Mouse (Mus musculus) embryonic facial prominence, embryonic 13.5 days (tissue): ENCODE results near the gene Dgke. TPM values are rescaled to one million over a fixed set of nuclear protein-coding genes. Genes with fewer than 3 reads are reported as not detected.
"Not testable (repeated sequence)": the region's sequence is repeated elsewhere in the genome, so short reads cannot be mapped to it uniquely, and the experiment has no call there.

Source experiments
- ATAC-seq: fragments of 200-750 bp; cut with Nextera tagmentation; 2 replicates; pipeline ENCODE4 v1.8.0; 2017; ENCODE audit warnings: low read depth; ENCODE audit not compliant: insufficient number of reproducible peaks, insufficient read depth, low FRiP score, low TSS enrichment
- H3K27ac ChIP-seq: fragments of 300-500 bp; sonication (generic); 2 replicates; pipeline ENCODE4 v1.5.1; 2015; ENCODE audit warnings: moderate library complexity, mild to moderate bottlenecking, inconsistent platforms
- H3K27me3 ChIP-seq: fragments of 300-500 bp; sonication (generic); 2 replicates; pipeline ENCODE4 v1.6.1; 2015; ENCODE audit warnings: mild to moderate bottlenecking, inconsistent platforms
- H3K36me3 ChIP-seq: fragments of 300-500 bp; sonication (generic); 2 replicates; pipeline ENCODE4 v1.6.1; 2015; ENCODE audit warnings: mild to moderate bottlenecking, inconsistent platforms
- H3K4me1 ChIP-seq: fragments of 300-500 bp; sonication (generic); 2 replicates; pipeline ENCODE4 v1.6.1; 2015; ENCODE audit warnings: inconsistent platforms
- H3K4me2 ChIP-seq: fragments of 300-500 bp; sonication (generic); 2 replicates; pipeline ENCODE4 v1.6.1; 2015; ENCODE audit warnings: moderate library complexity, mild to moderate bottlenecking, inconsistent platforms
- H3K4me3 ChIP-seq: fragments of 300-500 bp; sonication (generic); 2 replicates; pipeline ENCODE4 v1.5.1; 2015; ENCODE audit warnings: mild to moderate bottlenecking, inconsistent platforms
- H3K9ac ChIP-seq: fragments of 300-500 bp; sonication (generic); 2 replicates; pipeline ENCODE4 v1.6.1; 2015; ENCODE audit warnings: mild to moderate bottlenecking, inconsistent platforms
- H3K9me3 ChIP-seq: fragments of 300-500 bp; sonication (generic); 2 replicates; pipeline ENCODE4 v1.6.1; 2016; ENCODE audit warnings: inconsistent platforms
- WGBS: fragments of 180-500 bp; shearing (Covaris S2); methylation state at CpG from one replicate; pipeline ENCODE4 v1.1.7; 2015; ENCODE audit warnings: mixed read lengths; 5-methylcytosine and 5-hydroxymethylcytosine counted together
- polyA plus RNA-seq: library from polyadenylated mRNA; unstranded; fragments of >200 nt; fragmentation: Nextera tagmentation; extraction: Ambion mirVana; gene quantifications from 2 replicates; pipeline ENCODE4 v1.2.1, GENCODE M21; 2015

The Dgke gene
- polyA plus RNA-seq, 1 experiment from 2014 or later = 4.8 TPM

DNA sequence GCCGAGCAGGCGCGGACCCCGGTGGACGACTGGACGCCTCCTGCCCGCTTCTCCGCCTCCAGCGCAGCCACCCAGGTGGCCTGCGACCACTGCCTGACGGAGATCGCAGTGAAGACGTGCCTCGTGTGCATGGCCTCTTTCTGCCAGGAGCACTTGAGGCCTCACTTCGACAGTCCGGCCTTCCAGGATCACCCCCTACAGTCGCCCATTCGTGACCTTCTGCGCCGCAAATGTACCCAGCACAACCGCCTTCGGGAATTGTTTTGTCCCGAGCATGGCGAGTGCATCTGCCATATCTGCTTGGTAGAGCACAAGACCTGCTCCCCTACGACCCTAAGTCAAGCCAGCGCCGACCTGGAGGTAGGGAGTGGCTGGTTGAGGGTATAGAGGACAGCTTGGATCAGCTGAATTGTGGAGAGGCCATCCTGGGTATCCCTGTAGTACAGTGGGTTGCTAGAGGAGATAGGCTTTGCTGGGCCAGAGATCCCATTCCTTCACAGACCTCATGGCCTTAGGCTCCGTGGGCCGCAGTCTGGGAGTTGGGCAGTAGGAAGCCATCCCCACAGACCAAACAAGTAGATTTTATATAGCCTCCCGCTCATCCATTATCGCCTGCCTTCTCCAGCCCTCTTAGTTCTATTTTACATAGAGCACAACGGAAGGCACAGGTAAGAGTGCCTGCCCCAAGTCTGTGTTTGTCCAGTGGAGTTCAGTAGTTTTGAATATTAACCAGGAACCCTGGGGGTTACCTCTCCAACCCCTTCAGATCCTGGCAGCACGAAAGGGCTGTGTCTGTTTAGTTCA, 66.7 kb downstream of the Dgke start:
- Histone ChIP-seq H3K27ac (no peak overlapping the region), H3K4me1 (peaks cover 14% of the 10 kb centered on the region)

DNA sequence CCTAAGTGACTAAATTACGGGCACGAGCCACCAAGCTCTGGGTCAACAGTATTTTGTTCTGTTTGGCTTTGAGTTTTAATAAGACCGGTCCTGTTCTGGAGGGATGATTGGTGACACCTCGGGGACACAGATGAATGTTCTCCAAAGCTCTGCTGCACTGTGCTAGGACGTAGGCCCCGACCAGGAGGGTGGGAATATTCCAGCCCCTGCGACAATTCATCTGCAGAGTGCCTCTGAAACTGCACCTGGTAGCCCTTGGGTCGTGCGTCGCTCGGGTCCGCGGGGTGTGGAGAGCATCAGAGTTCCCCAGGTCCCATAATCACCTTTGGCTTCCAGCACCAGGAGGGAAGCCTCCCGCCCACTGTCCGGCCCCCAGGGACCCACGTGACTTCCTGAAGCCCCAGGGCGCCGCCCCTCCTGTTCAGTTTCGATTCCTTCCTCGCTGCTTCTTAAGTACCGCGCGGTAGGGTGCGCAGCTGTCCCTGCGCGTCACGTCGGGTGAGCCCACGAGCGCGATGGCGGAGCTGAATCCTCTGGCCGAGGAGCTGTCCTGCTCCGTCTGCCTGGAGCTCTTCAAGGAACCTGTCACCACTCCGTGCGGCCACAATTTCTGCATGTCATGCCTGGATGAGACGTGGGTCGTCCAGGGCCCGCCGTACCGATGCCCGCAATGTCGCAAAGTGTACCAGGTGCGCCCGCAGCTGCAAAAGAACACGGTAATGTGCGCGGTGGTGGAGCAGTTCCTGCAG, 67.5 kb downstream of the Dgke start, which contains the start of gene Trim25:
Trim25 (plus strand) TSS at position 403 of the 749 bp plus-strand sequence.
- peak within 1 kb of the TSS; percentile 65 for H3K4me2 ChIP-seq
- H3K27ac ChIP-seq = no peak within 1 kb of the TSS
- peak within 1 kb of the TSS; percentile 55 for H3K4me3 ChIP-seq
- WGBS = 2% methylated on average over 48 of the region's 48 CpGs
- no peaks in the 10 kb centered on the region for H3K36me3 ChIP-seq
- ATAC-seq = peak; percentile 68
- peaks cover 28% of the 10 kb centered on the region for H3K27me3 ChIP-seq
- peaks cover 14% of the 10 kb centered on the region for H3K4me1 ChIP-seq
- H3K9ac ChIP-seq = peak within 1 kb of the TSS; percentile 68
- no peaks in the 10 kb centered on the region for H3K9me3 ChIP-seq

More for the DNA sequence above, 66.7 kb downstream of the Dgke start:
- Histone ChIP-seq H3K4me2 (peak overlapping the region; percentile 65), H3K4me3 (peak overlapping the region; percentile 55), H3K27me3 (peaks cover 28% of the 10 kb centered on the region), H3K9ac (peak overlapping the region; percentile 68), H3K36me3 (no peaks in the 10 kb centered on the region), H3K9me3 (no peaks in the 10 kb centered on the region)
- 28% methylated on average over 33 of the region's 33 CpGs for WGBS
- no peak for ATAC-seq

- Histone ChIP-seq H3K4me3 (no peak overlapping the region), H3K4me2 (no peak overlapping the region)
These were observed 68.2 kb downstream of the Dgke start for GRCm38 (mm10) chr11:88998406-88998805.

GRCm38 (mm10) chr11:88997343-88997742, 69.3 kb downstream of the Dgke start:
- not testable (repeated sequence) for H3K36me3 ChIP-seq, H3K4me3 ChIP-seq, H3K9ac ChIP-seq, H3K4me2 ChIP-seq, H3K9me3 ChIP-seq, ATAC-seq, H3K27ac ChIP-seq
- H3K27me3 ChIP-seq = peaks cover 28% of the 10 kb centered on the region
- 83% methylated on average over 5 of the region's 5 CpGs for WGBS
- H3K4me1 ChIP-seq = peaks cover 14% of the 10 kb centered on the region

More at GRCm38 (mm10) chr11:88998406-88998805, 68.2 kb downstream of the Dgke start:
- ATAC-seq = no peak
- Histone ChIP-seq H3K36me3 (no peaks in the 10 kb centered on the region), H3K27ac (no peak overlapping the region), H3K4me1 (peaks cover 14% of the 10 kb centered on the region), H3K27me3 (peaks cover 28% of the 10 kb centered on the region), H3K9ac (no peak overlapping the region), H3K9me3 (no peaks in the 10 kb centered on the region)
- 11% methylated on average over 3 of the region's 3 CpGs for WGBS

GRCm38 (mm10) chr11:88996427-88996826, 70.2 kb downstream of the Dgke start:
- 57% methylated on average over 7 of the region's 7 CpGs for WGBS
- ATAC-seq = no peak
- no peak overlapping the region for H3K9ac ChIP-seq
- H3K4me3 ChIP-seq = no peak overlapping the region
- H3K27ac ChIP-seq = 0 out of 2 replicates have a peak overlapping the region, but pooled peaks have one; percentile 1
- no peak overlapping the region for H3K4me2 ChIP-seq
- H3K36me3 ChIP-seq = no peaks in the 10 kb centered on the region; the same call in 1 of the 2 replicates
- H3K4me1 ChIP-seq = peaks cover 14% of the 10 kb centered on the region
- peaks cover 28% of the 10 kb centered on the region for H3K27me3 ChIP-seq
- H3K9me3 ChIP-seq = no peaks in the 10 kb centered on the region

- no peak overlapping the region for H3K4me3 ChIP-seq
- no peak overlapping the region for H3K9ac ChIP-seq
- H3K4me2 ChIP-seq = no peak overlapping the region
- ATAC-seq = no peak
- H3K4me1 ChIP-seq = peaks cover 14% of the 10 kb centered on the region
- H3K9me3 ChIP-seq = no peaks in the 10 kb centered on the region
- H3K36me3 ChIP-seq = peaks cover 8% of the 10 kb centered on the region
- peaks cover 26% of the 10 kb centered on the region for H3K27me3 ChIP-seq
- 95% methylated on average over 2 of the region's 2 CpGs for WGBS
- H3K27ac ChIP-seq = no peak overlapping the region
These were observed 71.0 kb downstream of the Dgke start for GRCm38 (mm10) chr11:88995616-88996015.

- Histone ChIP-seq H3K9me3 (no peaks in the 10 kb centered on the region), H3K36me3 (peaks cover 12% of the 10 kb centered on the region), H3K9ac (no peak overlapping the region), H3K4me2 (no peak overlapping the region), H3K4me3 (no peak overlapping the region), H3K27me3 (peaks cover 15% of the 10 kb centered on the region), H3K27ac (no peak overlapping the region), H3K4me1 (peaks cover 14% of the 10 kb centered on the region)
- 83% methylated on average over 7 of the region's 7 CpGs for WGBS
- ATAC-seq = no peak
These were observed 72.2 kb downstream of the Dgke start for GRCm38 (mm10) chr11:88994492-88994891.

DNA sequence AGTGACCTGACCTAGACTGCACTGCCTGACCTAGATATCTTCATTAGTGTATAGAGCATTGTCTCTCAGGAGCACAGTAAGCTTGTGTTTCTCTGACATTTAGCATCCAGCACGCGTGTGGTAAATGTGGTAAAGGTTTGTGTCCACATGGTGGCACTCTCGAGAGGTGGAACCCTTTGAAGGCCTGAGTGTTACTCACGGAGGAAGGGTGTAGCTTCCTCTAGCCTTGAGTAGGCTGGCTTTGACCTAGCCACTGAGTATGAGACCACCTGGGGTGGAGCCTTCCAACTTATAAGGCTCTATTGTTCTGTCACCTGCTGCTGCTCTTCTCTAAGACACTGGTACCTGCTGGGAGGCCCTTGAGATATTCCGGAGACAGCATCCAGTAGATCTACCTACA, 73.0 kb downstream of the Dgke start:
- Histone ChIP-seq H3K9ac (no peak overlapping the region), H3K4me2 (no peak overlapping the region), H3K27me3 (peaks cover 6% of the 10 kb centered on the region), H3K4me3 (no peak overlapping the region), H3K27ac (no peak overlapping the region), H3K9me3 (no peaks in the 10 kb centered on the region), H3K36me3 (peaks cover 18% of the 10 kb centered on the region), H3K4me1 (peaks cover 7% of the 10 kb centered on the region; the same call in 1 of the 2 replicates)
- ATAC-seq = no peak
- 17% methylated on average over 5 of the region's 5 CpGs for WGBS

DNA sequence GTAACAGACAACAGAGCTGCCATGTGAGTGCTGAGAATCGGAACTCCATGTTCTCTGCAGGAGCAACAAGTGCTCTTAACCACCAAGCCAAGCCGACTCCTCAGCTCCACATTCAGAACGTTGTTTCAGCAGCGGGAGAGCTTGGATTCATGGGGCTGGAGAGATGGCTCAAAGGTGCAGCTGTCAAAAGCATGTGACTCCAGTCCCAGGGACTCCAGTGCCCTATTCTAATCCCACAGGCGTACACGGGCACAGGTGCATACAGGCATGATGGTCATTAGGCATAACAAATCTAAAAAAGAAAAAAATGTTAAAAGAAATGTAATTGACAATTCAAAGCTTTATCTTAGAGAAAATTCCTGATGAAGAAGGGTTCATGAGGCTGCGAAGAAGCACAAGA, 73.5 kb downstream of the Dgke start:
- WGBS = 52% methylated on average over 7 of the region's 7 CpGs
- H3K4me2 ChIP-seq = no peak overlapping the region
- H3K9me3 ChIP-seq = no peaks in the 10 kb centered on the region
- H3K27ac ChIP-seq = no peak overlapping the region
- peaks cover 3% of the 10 kb centered on the region; the same call in 1 of the 2 replicates for H3K27me3 ChIP-seq
- peaks cover 21% of the 10 kb centered on the region for H3K36me3 ChIP-seq
- H3K9ac ChIP-seq = no peak overlapping the region
- no peak for ATAC-seq
- no peak overlapping the region for H3K4me3 ChIP-seq
- peaks cover 7% of the 10 kb centered on the region; the same call in 1 of the 2 replicates for H3K4me1 ChIP-seq

DNA sequence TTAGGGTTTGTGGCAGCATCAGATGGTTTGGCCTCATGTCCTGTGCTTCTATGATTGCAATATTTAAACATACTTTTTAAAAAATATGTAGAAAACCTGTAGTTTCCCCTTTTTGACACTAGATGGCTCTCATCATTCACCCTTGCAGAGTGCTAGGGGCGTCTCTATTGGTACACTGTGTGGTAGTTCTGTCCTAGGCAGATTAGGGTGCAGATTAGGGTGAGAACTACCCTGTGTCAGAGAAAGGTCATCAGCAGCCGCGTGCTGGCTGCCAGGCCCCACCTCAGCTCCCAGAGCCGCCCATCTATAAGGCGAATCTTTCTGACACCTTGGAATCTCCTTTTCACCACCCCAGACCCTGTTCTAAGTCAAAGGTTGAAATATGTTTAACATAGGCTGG, 77.1 kb downstream of the Dgke start:
- Histone ChIP-seq H3K4me2 (no peak overlapping the region), H3K27ac (no peak overlapping the region), H3K9ac (no peak overlapping the region), H3K4me1 (no peaks in the 10 kb centered on the region), H3K4me3 (no peak overlapping the region), H3K27me3 (no peaks in the 10 kb centered on the region), H3K36me3 (peaks cover 52% of the 10 kb centered on the region), H3K9me3 (no peaks in the 10 kb centered on the region)
- 70% methylated on average over 5 of the region's 5 CpGs for WGBS
- ATAC-seq = no peak

DNA sequence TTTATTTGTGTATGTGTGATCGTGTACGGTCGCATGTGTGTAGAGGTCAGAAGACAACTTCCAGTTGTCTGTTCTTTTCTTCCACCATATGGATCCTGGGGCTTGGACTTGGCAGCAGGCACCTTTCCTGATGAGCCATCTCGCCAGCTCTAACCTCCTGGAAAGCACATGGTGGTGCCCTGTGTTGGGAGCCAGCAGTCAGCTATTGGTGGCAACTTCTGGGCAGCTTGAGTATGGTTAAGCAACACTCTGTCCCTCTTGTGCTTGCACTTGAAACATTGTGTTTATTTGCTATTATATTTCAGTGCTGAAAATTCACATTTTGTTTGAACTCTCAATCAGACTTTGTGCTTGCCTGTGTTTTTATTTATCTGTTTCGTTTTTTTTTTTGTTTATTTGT, 77.7 kb downstream of the Dgke start:
- Histone ChIP-seq H3K36me3 (peaks cover 55% of the 10 kb centered on the region), H3K4me1 (no peaks in the 10 kb centered on the region), H3K4me3 (no peak overlapping the region), H3K4me2 (no peak overlapping the region), H3K9ac (no peak overlapping the region), H3K27ac (no peak overlapping the region), H3K27me3 (no peaks in the 10 kb centered on the region), H3K9me3 (no peaks in the 10 kb centered on the region)
- WGBS = 76% methylated on average over 5 of the region's 5 CpGs
- no peak for ATAC-seq
